Mouse (Mus musculus) large intestine, adult 2 months (tissue): ENCODE data around the gene Ppip5k2. TPM values are rescaled to one million over a fixed set of nuclear protein-coding genes. Genes with fewer than 3 reads are reported as not detected.

ENCODE experiments used
- DNase-seq: peaks from one replicate; pipeline ENCODE4 v3.0.0-alpha.2; 2012; ENCODE audit warnings: low read depth, low spot score
- WGBS: fragments of 180-500 bp; shearing (Covaris S2); methylation state at CpG from one replicate; pipeline ENCODE4 v1.1.7; 2018; 5-methylcytosine and 5-hydroxymethylcytosine counted together
- polyA plus RNA-seq: library from polyadenylated mRNA; depleted of rRNA; stranded (reverse); fragments of >200 nt; gene quantifications from 2 replicates; pipeline ENCODE4 v1.2.3, GENCODE M21; 2012; rRNA removed

Gene Ppip5k2
- polyA plus RNA-seq, 1 experiment, result 6.0 TPM

- 97% methylated on average over 1 of the region's 1 CpGs for WGBS
Observed at GRCm38 (mm10) chr1:97667288-97667687, 102.9 kb downstream of the Ppip5k2 start.

GRCm38 (mm10) chr1:97662324-97662723 is 107.9 kb downstream of the Ppip5k2 start:
- DNase-seq, result no peak
- 8% methylated on average over 7 of the region's 7 CpGs for WGBS

More at GRCm38 (mm10) chr1:97667288-97667687, 102.9 kb downstream of the Ppip5k2 start:
- no peak for DNase-seq

GRCm38 (mm10) chr1:97661406-97662241 is 108.6 kb downstream of the Ppip5k2 start, which contains the start of gene D1Ertd622e:
D1Ertd622e (minus strand) TSS chr1:97662074.
- DNase-seq, result no peak
- under 1% methylated on average over 106 of the region's 106 CpGs for WGBS

- no peak for DNase-seq
- WGBS, result under 1% methylated on average over 93 of the region's 93 CpGs
Observed at GRCm38 (mm10) chr1:97660687-97661405, 109.4 kb downstream of the Ppip5k2 start.

- WGBS, result 41% methylated on average over 7 of the region's 7 CpGs
- no peak for DNase-seq
Observed at GRCm38 (mm10) chr1:97659405-97659804, 110.8 kb downstream of the Ppip5k2 start.

GRCm38 (mm10) chr1:97657786-97658185 is 112.4 kb downstream of the Ppip5k2 start:
- 48% methylated on average over 2 of the region's 2 CpGs for WGBS
- no peak for DNase-seq

GRCm38 (mm10) chr1:97657201-97657600 is 113.0 kb downstream of the Ppip5k2 start:
- DNase-seq, result no peak
- WGBS, result 30% methylated on average over 2 of the region's 2 CpGs

Other genes starting within 250 kb of the Ppip5k2 start
- 40.4 and 57.4 TPM in 2 replicates for gene D1Ertd622e, start 108.3 kb downstream of the Ppip5k2 start, polyA plus RNA-seq
- gene Gin1, start 239 bp downstream of the Ppip5k2 start, polyA plus RNA-seq, result 1.9 and 2.7 TPM in 2 replicates